Mouse (Mus musculus) neural tube, embryonic 10.5 days (tissue): Measurements from ENCODE around the gene Gpr37l1.
"Not testable (repeated sequence)": the region's sequence is repeated elsewhere in the genome, so short reads cannot be mapped to it uniquely, and the experiment has no call there.

ENCODE experiments used
- DNase-seq: peaks from one replicate; pipeline ENCODE4 v3.0.0-alpha.2; 2017; ENCODE audit warnings: low spot score; ENCODE audit errors: extremely low spot score

Gene Gpr37l1

DNA sequence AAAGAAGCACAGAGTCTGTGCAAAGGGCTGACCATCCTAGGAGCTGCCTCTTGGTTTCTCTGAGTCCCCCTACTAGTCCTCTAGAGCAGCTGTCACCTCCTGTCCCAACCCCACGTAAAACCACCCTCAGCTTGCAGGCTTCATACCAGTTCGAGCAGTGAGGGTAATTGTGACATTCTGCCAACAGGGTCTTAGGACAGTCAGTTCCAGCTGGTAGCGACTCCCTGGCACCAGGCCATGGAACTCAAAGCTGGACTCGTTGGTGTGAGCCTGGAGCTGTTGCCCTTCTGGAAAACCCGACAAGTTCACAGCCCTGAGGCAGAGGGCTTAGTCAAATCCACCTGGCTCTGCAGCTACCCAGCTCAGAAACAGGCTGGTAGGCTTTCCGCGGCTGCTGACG lies 41.5 kb downstream of the Gpr37l1 start:
- DNase-seq = no peak

DNA sequence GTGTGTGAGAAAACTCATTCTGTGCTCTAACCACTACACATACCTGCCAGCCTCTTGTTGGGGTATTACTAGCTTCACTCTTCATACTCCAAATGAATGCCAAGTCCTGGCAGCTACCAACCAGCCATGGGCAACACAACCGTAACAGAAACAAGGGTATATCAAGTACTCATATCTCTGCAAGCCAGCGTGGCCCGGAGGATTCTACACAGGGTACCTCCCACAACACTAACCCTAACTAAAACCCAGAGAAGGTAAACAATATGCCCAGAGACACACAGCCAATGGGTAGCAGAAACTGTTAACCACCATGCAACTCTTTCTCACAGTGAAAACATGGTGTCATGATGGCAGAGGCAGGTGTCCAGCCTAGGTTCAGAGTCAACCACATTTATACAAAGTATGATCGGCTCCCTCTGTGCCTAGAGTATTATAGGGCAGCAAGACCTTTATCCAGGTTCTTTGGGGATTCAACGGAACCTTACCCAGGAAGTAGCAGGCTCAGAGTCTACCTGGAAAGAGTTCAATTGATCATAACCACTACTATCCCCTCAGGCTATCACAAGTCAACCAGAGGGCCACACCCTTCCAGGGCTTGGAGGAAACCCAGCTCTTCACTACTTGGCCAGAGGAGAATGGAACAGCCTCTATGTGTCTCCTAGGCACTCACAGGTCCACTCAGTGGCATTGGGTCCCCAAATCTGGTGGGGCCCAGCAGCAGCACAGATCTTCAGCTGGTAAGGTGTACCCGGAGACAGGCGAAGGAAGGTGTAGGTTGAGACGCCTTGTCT lies 42.7 kb downstream of the Gpr37l1 start:
- no peak for DNase-seq

- peak; percentile 67 for DNase-seq
Measured at GRCm38 (mm10) chr1:135112661-135113060, 54.8 kb downstream of the Gpr37l1 start.

DNA sequence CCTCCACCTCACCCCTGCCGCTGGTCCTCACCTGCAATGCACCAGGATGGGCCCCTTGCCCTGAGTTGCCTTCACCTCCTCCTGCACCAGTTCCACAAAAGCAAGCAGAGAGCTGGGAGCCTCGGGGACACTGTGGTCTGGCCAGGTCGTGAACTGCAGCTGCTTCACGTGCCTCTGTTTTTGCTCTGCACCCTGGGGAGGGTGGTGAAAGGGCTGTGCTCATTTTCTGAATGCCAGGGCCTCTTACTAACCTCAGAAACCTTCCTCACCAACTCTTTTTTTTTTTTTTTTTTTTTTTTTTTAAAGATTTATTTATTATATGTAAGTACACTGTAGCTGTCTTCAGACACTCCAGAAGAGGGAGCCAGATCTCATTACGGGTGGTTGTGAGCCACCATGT lies 56.2 kb downstream of the Gpr37l1 start:
- DNase-seq = not testable (repeated sequence)
